Mouse (Mus musculus): ENCODE measurements around the gene Ins2.

DNA sequence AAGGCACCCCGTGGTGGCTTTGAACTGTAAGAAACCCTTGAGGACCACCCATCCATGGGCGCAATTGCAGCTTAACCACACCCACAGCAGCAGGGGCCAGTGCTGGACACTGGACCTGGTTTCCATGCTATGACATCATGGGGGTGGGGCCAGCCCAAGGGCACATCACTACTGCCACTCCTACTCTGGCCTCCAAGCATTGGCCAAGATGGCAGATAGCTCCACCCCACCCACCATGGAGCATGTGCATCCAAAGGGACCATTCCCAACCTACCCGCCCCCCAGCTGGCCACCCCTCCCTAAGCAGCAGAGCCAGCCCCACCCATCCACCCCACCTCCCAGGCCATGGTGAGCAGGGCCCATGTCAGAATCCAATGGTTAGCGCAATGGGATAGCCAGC lies 87.1 kb downstream of the Ins2 start:
- no peak for TF ChIP-seq CTCF (IDR thresholded peaks at IDR 0.05; ENCODE audit: insufficient read depth, low read length)
- no peak for TF ChIP-seq POLR2A (IDR thresholded peaks at IDR 0.05; ENCODE audit: borderline replicate concordance, extremely low read depth, low read depth, low read length)
